Mouse (Mus musculus) thymus, adult 2 months (tissue): Measurements from ENCODE around the gene Anln.

Experiments
- CTCF ChIP-seq: fragments of 200-500 bp; IDR thresholded peaks from 2 replicates; pipeline ENCODE4 v1.5.1; 2012; ENCODE audit warnings: mild to moderate bottlenecking, control low read depth, low read length, moderate library complexity, borderline replicate concordance; ENCODE audit not compliant: control insufficient read depth, poor library complexity, insufficient read depth; ENCODE audit errors: extremely low read depth
- POLR2A ChIP-seq: fragments of 200-500 bp; IDR thresholded peaks from 2 replicates; pipeline ENCODE4 v1.6.1; 2012; ENCODE audit warnings: mild to moderate bottlenecking, low read length, control low read depth, moderate library complexity; ENCODE audit not compliant: control insufficient read depth, poor library complexity, insufficient read depth; ENCODE audit errors: extremely low read depth

DNA sequence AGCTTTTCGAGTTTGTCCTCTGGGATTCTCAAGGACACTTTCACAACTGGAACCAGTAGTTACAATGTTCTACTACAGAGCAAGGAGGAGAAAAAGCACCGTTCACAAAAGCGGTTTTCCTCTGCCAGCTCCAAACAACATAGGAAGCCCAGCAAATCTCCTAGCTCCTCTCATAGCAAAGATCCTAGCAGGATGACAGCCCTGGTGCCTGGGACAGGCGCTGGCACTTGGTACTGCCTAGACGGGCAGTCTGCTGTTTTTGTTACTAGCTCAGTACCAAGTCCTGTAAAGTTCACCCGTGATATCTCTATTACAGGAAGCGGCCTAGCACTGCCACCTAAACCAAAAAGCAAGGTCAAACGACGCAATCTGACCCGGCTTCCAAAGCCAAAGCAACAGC lies 35.2 kb upstream of the Anln start:
- TF ChIP-seq CTCF = no peak
- no peak for TF ChIP-seq POLR2A
